Mouse (Mus musculus): ENCODE measurements around the gene Eif4e1b.

Eif4e1b gene

GRCm38 (mm10) chr13:54760164-54760795 lies 23.5 kb upstream of the Eif4e1b start:
- DNase-seq = no peak

GRCm38 (mm10) chr13:54760906-54761305 lies 22.9 kb upstream of the Eif4e1b start:
- no peak for DNase-seq

GRCm38 (mm10) chr13:54765281-54766191 lies 18.3 kb upstream of the Eif4e1b start:
- DNase-seq = no peak

GRCm38 (mm10) chr13:54766192-54766768 lies 17.5 kb upstream of the Eif4e1b start, which contains the start of gene Sncb:
Gene Sncb, minus strand, starts transcription at chr13:54766595.
- peak; percentile 37 for DNase-seq

- no peak for DNase-seq
Observed at GRCm38 (mm10) chr13:54767012-54767411, 16.8 kb upstream of the Eif4e1b start.

- DNase-seq = peak; percentile 46
Observed at GRCm38 (mm10) chr13:54780592-54780991, 3.2 kb upstream of the Eif4e1b start.

GRCm38 (mm10) chr13:54781086-54781485 lies 2.7 kb upstream of the Eif4e1b start:
- DNase-seq = no peak

GRCm38 (mm10) chr13:54783235-54783634 lies 563 bp upstream of the Eif4e1b start:
- DNase-seq = no peak

GRCm38 (mm10) chr13:54787591-54787990 lies 3.8 kb downstream of the Eif4e1b start:
- DNase-seq = peak; percentile 63

GRCm38 (mm10) chr13:54788740-54789560 lies 5.2 kb downstream of the Eif4e1b start, which contains the start of gene Tspan17:
Gene Tspan17, plus strand, starts transcription at chr13:54789377.
- peak; percentile 97 for DNase-seq

- DNase-seq = peak; percentile 64
Observed at GRCm38 (mm10) chr13:54789561-54790397, 6.0 kb downstream of the Eif4e1b start.

GRCm38 (mm10) chr13:54792259-54793230 lies 8.7 kb downstream of the Eif4e1b start:
- DNase-seq = no peak

- DNase-seq = no peak
Observed at GRCm38 (mm10) chr13:54794002-54794577, 10.3 kb downstream of the Eif4e1b start.

- DNase-seq = no peak
Observed at GRCm38 (mm10) chr13:54794843-54795242, 11.0 kb downstream of the Eif4e1b start.

GRCm38 (mm10) chr13:54797356-54797755 lies 13.6 kb downstream of the Eif4e1b start:
- DNase-seq = peak; percentile 54

GRCm38 (mm10) chr13:54797861-54798643 lies 14.3 kb downstream of the Eif4e1b start:
- no peak for DNase-seq

- no peak for DNase-seq
Observed at GRCm38 (mm10) chr13:54798740-54799139, 14.9 kb downstream of the Eif4e1b start.

GRCm38 (mm10) chr13:54799701-54800100 lies 15.9 kb downstream of the Eif4e1b start:
- DNase-seq = peak; percentile 80

- no peak for DNase-seq
Observed at GRCm38 (mm10) chr13:54800206-54800605, 16.4 kb downstream of the Eif4e1b start.

All from kidney, postnatal 14 days (tissue).